Mouse (Mus musculus) E14TG2a.4 (cell line): Measurements from ENCODE around the gene Spin1.

Experiments used
- CTCF ChIP-seq: conservative IDR thresholded peaks from 2 replicates; pipeline ENCODE4 v1.5.1; 2014; ENCODE audit warnings: low read length
- NANOG ChIP-seq: IDR thresholded peaks from 2 replicates; pipeline ENCODE4 v1.6.1; 2014; ENCODE audit warnings: borderline replicate concordance, low read length, mixed read lengths

GRCm38 (mm10) chr13:51170215-51170614 is 69.5 kb downstream of the Spin1 start:
- no peak for TF ChIP-seq CTCF
- TF ChIP-seq NANOG = no peak
